Mouse (Mus musculus) kidney, adult 18-20 months (tissue): ENCODE measurements around the gene Ltbr.

Experiments used
- DNase-seq: peaks from one replicate; pipeline ENCODE4 v3.0.0; 2021

Ltbr gene

DNA sequence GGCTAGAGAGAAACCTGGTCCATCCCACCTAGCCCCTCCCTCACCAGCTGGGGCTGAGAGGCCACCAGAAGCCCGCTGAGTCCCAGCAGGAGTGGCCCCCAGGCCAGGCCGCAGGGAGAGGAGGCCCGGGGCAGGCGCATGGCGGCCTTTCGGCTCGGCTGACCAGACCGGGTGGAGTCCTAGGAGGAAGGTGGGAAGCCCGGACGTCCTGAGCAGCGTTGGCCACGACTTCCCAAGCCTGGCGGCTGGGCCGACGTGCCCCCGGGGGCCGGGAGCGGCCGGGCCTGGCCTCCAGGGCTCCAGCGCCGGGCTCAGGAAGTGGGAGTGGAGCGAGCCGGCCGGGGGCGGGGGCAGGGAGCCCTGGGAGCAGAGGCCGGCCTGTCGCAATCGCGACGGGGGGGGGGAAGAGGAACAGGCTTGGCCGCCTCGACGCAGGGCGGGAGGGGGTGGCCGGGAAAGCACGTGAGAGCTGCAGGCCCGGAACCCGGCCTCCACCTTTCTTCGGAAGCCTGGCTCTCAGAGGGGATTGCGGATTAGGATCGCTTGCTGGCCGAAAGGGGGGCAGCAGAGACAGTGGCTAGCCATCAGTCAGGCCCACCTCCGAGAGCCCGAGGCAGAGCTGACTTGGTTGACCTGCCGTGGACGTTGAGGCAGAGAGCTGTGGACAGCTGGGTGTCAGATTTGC, at the start of gene Ltbr:
TSS of gene Ltbr (minus strand) at position 340 of the 685 bp plus-strand sequence.
- peak; percentile 90 for DNase-seq

DNA sequence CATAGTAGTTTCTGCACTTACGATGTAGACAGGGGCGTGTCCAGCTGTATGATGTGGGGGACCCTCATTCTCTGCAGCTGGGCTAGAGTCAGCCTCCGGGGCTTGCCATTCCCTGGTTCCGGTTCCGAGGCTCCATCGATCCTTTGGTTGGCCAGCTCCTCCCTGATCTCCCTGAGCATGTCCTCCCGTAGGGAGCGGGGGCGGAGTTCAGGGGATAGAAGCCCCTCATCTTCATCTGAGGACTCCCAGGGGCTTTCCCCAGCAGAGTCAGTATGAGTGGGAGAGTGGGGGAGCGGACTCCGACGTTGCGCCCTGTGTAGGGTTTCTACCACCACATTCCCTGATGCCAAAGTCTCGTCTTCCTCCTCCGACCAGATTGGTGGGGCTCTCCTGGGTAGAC, 49.3 kb upstream of the Ltbr start:
- no peak for DNase-seq

- peak; percentile 74 for DNase-seq
Observed at GRCm38 (mm10) chr6:125361467-125362291, 48.0 kb upstream of the Ltbr start.

GRCm38 (mm10) chr6:125360846-125361245, 47.2 kb upstream of the Ltbr start:
- DNase-seq: no peak

DNA sequence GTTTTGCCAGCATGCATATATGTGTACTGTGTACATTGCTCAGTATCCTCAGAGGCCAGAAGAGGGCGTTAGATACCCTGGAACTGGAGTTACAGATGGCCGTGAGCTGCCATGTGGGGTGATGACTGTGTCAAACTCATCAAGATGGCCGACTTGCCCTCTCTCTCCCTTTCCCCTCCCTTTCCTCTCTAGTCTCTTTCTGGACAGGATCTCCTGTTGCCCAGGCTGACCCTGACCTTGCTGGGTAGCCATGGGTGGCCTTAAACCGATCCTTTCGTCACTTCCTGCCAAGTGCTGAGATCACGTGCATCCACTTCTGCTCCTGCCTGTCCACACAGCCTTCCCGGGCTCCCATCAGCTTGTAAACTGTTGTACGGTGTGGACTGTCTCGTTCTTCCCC, 46.3 kb upstream of the Ltbr start:
- DNase-seq: no peak

DNA sequence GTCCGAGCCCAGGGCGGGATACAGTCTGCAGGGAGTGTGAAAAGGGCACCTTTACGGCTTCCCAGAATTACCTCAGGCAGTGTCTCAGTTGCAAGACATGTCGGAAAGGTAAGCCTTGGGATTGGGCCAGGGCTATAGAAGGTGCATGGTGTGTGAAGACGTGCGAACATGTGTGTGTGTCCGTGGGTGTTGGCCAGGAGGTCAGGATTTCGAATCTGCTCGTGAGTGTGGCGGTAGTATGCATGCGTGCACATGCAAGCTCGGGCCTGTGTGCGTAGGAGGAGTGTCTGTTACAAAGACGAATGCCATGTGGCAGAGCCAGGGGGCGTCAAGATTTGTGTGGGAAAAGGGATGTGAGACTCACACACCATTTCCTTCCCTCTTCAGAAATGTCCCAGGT, 43.6 kb upstream of the Ltbr start:
- DNase-seq: no peak

DNA sequence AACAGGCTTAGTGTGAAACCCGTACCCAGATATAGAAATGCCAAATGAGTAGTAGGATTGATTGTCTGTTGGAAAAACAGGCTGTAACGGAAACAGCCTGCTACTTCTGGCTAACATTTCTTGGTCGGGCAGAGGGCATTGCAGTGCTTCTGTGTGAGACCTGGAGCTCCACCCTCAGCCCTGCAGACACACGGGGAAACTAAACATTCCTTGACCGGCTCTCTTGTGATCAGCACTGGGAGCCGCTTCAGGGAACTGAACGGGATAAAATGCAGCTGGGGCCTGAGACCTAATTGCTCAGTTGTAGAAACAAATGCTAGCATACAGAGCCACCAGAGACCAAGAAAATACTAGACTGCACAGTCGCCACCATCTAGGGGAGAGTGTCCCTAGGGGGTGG, 42.6 kb upstream of the Ltbr start:
- DNase-seq: peak; percentile 23

DNA sequence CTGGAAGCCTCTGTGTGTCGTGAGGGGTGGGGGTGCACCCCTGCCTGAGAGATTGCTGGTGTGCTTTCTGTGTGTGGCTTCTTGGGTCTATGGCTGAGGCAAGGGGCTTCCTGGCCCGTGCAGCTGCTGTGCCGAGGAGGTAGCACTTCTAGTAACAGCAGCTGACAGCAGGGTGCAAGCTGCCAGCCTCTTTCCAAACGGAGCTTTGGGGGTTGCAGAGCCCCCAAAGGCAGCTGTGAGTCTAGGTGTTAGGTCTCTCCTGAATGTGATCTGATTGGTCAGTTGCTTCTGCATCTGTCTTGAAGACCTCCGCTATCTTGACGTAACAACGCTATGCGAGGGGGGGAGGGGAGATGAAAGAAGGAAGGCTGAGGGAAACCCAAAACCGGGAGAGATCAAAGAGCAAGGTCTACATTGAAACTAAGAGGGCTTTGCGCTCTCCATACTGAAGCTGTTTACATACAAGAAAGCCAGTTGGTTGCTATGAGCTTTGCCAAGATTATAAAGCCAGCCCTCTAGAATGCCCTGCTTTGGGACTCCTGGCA, 41.6 kb upstream of the Ltbr start:
- no peak for DNase-seq

DNA sequence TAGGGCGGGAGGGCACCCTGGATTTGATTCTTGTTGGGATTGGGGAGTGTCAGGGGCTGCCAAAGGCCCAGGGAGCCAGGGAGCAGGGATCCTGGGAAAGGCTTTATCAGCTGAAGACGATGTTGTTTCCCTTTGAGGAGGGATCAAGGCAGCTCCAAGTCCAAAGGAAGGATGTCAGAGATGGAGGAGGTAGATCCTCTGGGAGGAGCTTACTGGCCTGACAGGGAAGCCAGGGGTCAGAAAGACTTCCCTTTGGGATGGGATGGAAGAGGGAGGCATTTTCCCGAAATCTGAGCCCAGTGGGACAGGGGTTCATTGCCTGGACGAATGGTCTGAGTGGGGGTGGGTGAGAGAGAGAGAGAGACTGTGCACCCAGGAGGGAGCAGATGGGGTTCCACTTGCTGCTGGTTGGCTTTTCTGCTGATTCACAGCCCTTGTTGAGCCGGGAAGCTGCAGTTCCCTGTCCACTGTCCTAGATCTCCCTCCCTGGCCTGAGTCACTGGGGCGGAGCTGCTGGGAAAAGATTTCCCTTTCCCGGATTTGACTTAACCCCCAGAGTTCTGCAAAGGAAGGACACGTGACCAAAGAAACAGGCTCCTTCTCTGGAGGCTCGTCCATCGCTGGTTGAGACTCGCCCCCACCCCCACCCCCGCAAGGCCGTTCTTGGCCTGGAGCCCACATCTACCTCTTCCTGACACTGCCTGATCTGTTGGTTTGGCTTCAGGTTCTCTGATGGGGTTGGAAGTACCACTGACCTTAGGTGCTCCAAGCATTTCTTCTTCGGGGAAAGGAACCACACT, 40.9 kb upstream of the Ltbr start:
- DNase-seq: peak; percentile 75

DNA sequence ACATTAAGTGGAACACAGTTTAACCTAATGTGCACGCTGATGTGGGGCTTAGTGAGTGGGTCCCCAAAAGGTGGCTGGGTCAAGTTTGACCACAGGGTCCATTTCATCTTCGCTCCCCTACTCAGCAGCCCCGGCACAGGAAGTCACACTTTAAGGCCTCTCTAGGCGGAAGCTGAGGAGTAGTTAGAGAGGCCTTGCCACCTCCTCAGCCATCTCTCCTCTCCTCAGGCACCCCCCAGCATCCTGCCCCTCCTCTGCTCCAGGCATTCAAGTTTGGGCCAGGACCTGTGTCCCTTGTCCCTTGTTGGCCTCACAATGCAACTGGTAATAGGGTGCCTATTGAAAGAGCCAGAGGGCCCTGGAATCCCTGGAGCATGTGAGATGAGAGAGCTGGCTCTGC, 40.0 kb upstream of the Ltbr start:
- no peak for DNase-seq

GRCm38 (mm10) chr6:125353221-125353620, 39.5 kb upstream of the Ltbr start:
- DNase-seq: no peak

DNA sequence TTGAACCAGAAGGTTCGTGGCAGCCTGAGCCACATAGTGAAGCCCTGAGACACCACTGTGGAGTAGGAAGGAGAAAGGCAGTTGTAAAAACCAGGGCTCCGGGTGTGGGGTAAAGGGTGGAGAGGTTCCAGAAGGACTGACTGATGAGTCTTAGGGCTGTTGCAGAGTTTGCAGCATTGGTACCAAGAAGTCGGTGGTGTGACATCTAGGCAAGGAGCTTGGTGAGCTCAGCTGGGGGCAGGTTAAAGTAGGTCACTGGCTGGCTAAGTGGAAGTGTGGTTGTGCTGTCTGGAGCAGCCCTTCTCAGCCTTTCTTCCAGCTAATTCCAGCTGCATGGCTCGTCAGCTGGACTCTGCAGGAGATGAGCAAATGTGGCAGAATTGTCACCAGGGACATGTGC, 39.1 kb upstream of the Ltbr start:
- no peak for DNase-seq

- DNase-seq: no peak
Observed at GRCm38 (mm10) chr6:125352046-125352384, 38.3 kb upstream of the Ltbr start.

GRCm38 (mm10) chr6:125351368-125352045, 37.8 kb upstream of the Ltbr start:
- DNase-seq: peak; percentile 29

GRCm38 (mm10) chr6:125350995-125351324, 37.3 kb upstream of the Ltbr start:
- no peak for DNase-seq

DNA sequence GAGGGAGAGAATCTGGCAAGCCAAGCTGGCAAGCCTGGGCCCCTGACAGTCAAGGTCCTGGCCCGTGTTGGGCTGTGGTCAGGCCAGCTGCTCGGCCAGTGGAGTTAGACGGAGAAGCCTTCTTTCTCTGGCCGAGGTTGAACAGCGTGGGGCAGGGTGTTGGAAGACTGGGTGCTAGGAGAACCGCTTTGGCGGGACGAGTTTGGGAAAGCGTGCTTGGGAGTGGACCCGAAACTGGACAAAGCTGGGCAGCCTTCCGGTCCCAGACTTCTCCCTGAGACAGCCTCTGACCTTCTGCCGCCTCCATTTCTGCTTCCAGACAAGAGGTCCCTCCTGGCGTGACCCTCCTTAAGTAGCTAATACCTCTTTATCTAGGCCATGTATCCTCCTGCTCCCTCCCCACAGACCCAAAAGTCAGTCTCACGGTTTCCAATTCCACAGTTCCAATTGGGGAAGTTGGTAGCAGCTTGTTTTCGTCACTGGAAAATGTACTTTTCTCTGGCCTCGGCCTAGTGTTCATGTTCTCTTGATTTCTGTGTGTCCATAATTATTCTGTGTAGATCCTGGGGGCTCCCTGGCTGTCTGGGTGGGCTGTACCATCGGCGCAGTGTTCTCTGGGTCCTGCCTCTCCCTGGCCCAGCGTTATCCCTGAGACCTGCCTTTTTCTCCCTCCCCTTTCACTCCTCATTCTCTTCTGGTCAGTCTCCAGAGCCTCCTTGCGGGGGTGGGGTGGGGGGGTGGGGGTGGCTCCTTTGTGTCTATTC, 36.7 kb upstream of the Ltbr start:
- peak; percentile 64 for DNase-seq

- peak; percentile 77 for DNase-seq
Observed at GRCm38 (mm10) chr6:125349575-125350230, 36.0 kb upstream of the Ltbr start.

DNA sequence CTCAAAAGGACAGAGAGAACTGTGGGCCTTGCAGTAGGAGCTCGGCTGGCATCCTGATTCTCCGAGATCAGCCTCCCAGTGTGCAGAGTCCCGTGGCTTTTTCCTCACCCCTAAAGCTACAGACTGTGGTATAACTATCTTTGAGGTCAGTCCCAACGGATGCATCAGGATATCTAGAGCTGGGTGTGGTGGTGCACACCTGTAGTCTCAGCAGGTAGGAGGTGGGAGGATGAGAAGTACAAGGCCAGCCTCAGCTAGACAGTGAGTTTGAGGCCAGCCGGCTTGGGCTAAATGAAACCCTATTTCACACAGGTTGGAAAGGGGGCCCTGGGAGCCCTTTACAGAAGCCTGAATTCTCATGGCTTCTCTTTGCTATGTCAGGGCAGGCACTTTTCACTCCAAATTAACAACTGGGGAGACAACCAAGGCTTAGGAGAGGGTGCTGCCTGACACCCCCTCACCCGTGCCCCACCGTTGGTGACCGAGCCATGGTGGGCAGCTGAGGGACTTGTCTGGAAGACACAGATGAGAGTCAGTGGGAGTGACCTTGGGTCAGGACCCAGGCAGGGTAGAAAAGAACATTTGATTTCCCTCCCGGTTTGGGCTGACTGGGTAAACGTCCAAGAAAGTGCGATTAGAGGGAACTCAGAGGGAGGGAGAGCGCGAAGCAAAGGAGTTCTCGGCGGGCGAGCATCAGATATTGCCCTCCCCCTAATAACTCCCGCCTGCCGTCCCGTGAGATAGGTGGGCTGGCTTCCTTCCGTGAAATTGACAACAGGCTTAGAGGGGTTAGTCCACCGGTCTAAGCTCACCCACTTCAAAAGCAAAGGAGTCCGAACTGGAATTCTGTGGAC, 35.3 kb upstream of the Ltbr start, which contains the start of gene Tnfrsf1a:
TSS of gene Tnfrsf1a (plus strand) at position 642 of the 854 bp plus-strand sequence.
- peak; percentile 37 for DNase-seq

- DNase-seq: peak; percentile 37
Observed at GRCm38 (mm10) chr6:125346029-125346428, 32.3 kb upstream of the Ltbr start.

GRCm38 (mm10) chr6:125345625-125346024, 31.9 kb upstream of the Ltbr start:
- DNase-seq: no peak
